Comparison of ENCODE assay signal across 17 mouse cellular contexts in the genomic region with DNA sequence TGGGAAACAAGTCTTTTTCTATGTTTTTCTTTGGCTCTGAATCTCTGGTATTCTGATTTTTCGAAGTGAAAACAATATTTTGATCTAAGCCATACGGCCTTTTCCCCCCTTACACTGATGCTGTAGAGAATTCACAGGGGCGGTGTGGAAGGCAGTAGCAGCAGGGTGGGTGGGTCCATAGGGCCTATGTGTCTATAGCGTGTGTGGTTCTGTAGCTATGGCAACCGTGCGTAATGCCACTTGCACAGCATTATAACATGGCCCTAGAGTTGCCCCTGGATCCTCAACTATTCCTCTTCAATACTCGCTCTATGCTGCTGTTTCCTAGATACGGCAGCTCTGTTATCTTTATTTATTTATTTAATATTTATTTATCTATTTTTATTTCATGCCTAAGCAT. TPM values are rescaled to one million over a fixed set of nuclear protein-coding genes. Genes with fewer than 3 reads are reported as not detected.
DNase-seq lines count a peak whose midpoint lies in the region; ATAC-seq lines count a peak whose summit lies in the region.
"Had no signal": no experiment of that assay in that cellular context is flagged by ENCODE, and none has a peak within 500 bp of the region (broad histone marks: within the 10 kb centered on the region; RNA-seq: fewer than 3 reads in every experiment).

No protein-coding gene starts in this region.

- no peaks in the 10 kb centered on the region for H3K9me3 ChIP-seq in neural tube, embryonic 15.5 days (replicated peaks)
- H3K9me3 ChIP-seq: intestine, embryonic 15.5 days had no signal

- intact Hi-C loops in gastrocnemius, postnatal 36 days (cut with DNase I): no loop called here

- H3K4me3 ChIP-seq in neural tube, embryonic 15.5 days (replicated peaks): no peak overlapping the region
- H3K4me3 ChIP-seq: intestine, embryonic 15.5 days; limb, embryonic 12.5 days; myocyte had no signal

- ATAC-seq in neural tube, embryonic 15.5 days (ENCODE audit: low FRiP score): peak; percentile 65
- ATAC-seq: intestine, embryonic 15.5 days had no signal

- H3K4me2 ChIP-seq in neural tube, embryonic 15.5 days: no peak overlapping the region
- H3K4me2 ChIP-seq: intestine, embryonic 15.5 days; limb, embryonic 12.5 days had no signal

- no peaks in the 10 kb centered on the region for H3K27me3 ChIP-seq in neural tube, embryonic 15.5 days (replicated peaks)
- H3K27me3 ChIP-seq: intestine, embryonic 15.5 days; limb, embryonic 12.5 days had no signal

- peak; percentile 40 for DNase-seq in embryo, embryonic 10 days (ENCODE audit: low spot score)
- DNase-seq in embryo, embryonic 9.5 days (ENCODE audit: extremely low spot score): no peak
- DNase-seq in right cerebral cortex, postnatal 10 days (ENCODE audit: low spot score in 2 of 2): peak; percentile 36 to 58
- DNase-seq in right cerebral cortex, postnatal 25 days: no peak
- DNase-seq in mesoderm, embryonic 11.5 days (ENCODE audit: low read depth, low spot score): peak; percentile 21
- no peak for DNase-seq in kidney, adult 9 months
- DNase-seq in gastrocnemius, postnatal 36 days: no peak
- DNase-seq: adrenal gland, adult 8-10 months; kidney, postnatal 25 days; layer of hippocampus, postnatal 36 days; lung, postnatal 10 days; retina, postnatal 1 day; thymus, adult 2 months had no signal

- H3K36me3 ChIP-seq in neural tube, embryonic 15.5 days: no peaks in the 10 kb centered on the region
- H3K36me3 ChIP-seq: intestine, embryonic 15.5 days; limb, embryonic 12.5 days had no signal

- peaks cover 12% of the 10 kb centered on the region for H3K4me1 ChIP-seq in neural tube, embryonic 15.5 days

- H3K9ac ChIP-seq in neural tube, embryonic 15.5 days (replicated peaks): no peak overlapping the region
- H3K9ac ChIP-seq: intestine, embryonic 15.5 days; limb, embryonic 12.5 days had no signal

- H3K27ac ChIP-seq in neural tube, embryonic 15.5 days (replicated peaks): peak overlapping the region; percentile 71
- H3K27ac ChIP-seq: intestine, embryonic 15.5 days; limb, embryonic 12.5 days had no signal

- 43% methylated on average over 8 of the region's 8 CpGs for WGBS in neural tube, embryonic 15.5 days

RNA-seq across cellular contexts. Expression of gene Tanc2, which starts 32.5 kb away (rescaled TPM):
- 43.4 and 46.7 TPM in 2 replicates for polyA plus RNA-seq in neural tube, embryonic 15.5 days (2015; fragmentation: Nextera tagmentation; extraction: Ambion mirVana)
- total RNA-seq in gastrocnemius, postnatal 36 days (2021): 10 to 100 TPM in 1 of 2 experiments, 1 to 10 TPM in 1; 8.3 to 10.2 TPM

Comparison
In these comparisons a context has a peak if more than half of its experiments do, and no peak if none do; other contexts are left out.
1. DNase-seq: peak in embryo, embryonic 10 days (single experiment), right cerebral cortex, postnatal 10 days (2 of 2) and mesoderm, embryonic 11.5 days (single experiment); none in embryo, embryonic 9.5 days (single experiment), right cerebral cortex, postnatal 25 days (single experiment), kidney, adult 9 months (single experiment) and gastrocnemius, postnatal 36 days (0 of 2).